Mouse (Mus musculus) Patski (cell line): Measurements from ENCODE around the gene Gcc1. TPM values are rescaled to one million over a fixed set of nuclear protein-coding genes. Genes with fewer than 3 reads are reported as not detected.

Experiments used
- ATAC-seq: fragments of 100-300 bp; one replicate; pipeline ENCODE4 v1.8.0; 2021
- CTCF ChIA-PET: fragments of 350-600 bp; sonication (Branson Sonifier 250); formaldehyde crosslinking; loops from one replicate; lab custom pipeline; 2022; ENCODE audit warnings: inconsistent platforms; lab: Charles Lee
- POLR2A ChIA-PET: fragments of 350-600 bp; sonication (Branson Sonifier 250); formaldehyde crosslinking; loops from one replicate; lab custom pipeline; 2022; ENCODE audit warnings: antibody characterized with exemption, inconsistent platforms; lab: Charles Lee
- DNase-seq: peaks from one replicate; pipeline ENCODE4 v3.0.0-alpha.2; 2011; ENCODE audit warnings: low read depth, low spot score
- H3K27me3 ChIP-seq: fragments of 371-371 bp; one replicate; pipeline ENCODE4 v1.5.1; 2021
- CTCF ChIP-seq: fragments of 100-300 bp; IDR thresholded peaks from one replicate; pipeline ENCODE4 v1.5.1; 2021
- in situ Hi-C: fragments of 300-500 bp; cut with MboI; formaldehyde crosslinking; loops from 3 replicates; pipeline ENCODE4 v1.11.1; 2018; ENCODE audit warnings: low pct_unique_long_range_greater_than_20kb, mixed read lengths
- polyA plus RNA-seq: library from polyadenylated mRNA; unstranded; gene quantifications from one replicate; pipeline ENCODE4 v1.2.3, GENCODE M21; 2021

The Gcc1 gene
- polyA plus RNA-seq, 1 experiment from 2014 or later = 17.8 TPM

DNA sequence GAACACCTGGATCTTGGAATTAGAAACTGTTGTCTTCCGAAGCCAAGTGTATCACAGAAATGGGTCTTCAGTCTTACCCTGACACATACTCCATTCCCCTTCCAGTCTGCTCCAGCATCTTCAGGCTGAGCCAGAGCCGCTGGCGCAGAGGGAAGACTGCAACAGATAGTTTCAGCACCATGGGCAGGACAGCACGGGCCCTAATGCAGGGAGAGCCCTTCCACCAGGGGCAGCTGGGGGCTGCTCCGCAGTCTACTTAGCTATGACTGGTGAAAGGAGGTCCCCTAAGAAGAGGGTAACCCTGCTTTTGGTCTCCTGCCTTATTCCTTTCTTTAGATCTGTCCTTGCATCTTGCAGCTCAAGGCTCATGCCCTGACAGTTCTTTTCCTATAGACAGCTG lies 22.3 kb upstream of the Gcc1 start:
- TF ChIP-seq CTCF = no peak
- ATAC-seq (no peak), DNase-seq (no peak)
- CTCF ChIA-PET = interaction anchor here (2.0 kb wide), 1 partner anchor 10 kb away, joined by 6 read pairs; no protein-coding TSS in a partner anchor
- H3K27me3 ChIP-seq = peaks cover 41% of the 10 kb centered on the region
- POLR2A ChIA-PET = no interaction called here
- in situ Hi-C loops = no loop called here

DNA sequence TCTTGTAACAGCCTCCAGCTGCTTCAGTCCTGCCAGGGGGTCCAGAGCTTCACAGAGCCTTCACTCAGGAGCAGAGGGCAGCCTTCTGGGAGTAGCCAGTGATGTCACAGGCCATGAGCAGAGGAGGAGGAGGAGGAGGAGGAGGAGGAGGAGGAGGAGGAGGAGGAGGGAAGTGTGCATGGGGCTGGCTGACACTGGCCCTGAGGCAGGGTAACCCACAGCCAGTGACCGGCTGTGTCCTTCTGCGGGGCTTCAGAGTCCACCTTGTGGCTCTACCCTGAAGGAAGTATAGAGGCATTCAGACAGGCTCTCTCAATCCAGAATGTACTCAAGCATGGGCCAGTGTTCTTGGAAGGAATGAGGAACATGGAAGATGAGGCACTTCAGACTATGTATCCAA lies 21.1 kb upstream of the Gcc1 start, which contains the start of gene Pax4:
Pax4 (minus strand) TSS at position 101 of the 400 bp plus-strand sequence.
- ATAC-seq = no peak
- H3K27me3 ChIP-seq = peaks cover 31% of the 10 kb centered on the region
- no peak for TF ChIP-seq CTCF
- ChIA-PET POLR2A (no interaction called here), CTCF (no interaction called here)
- in situ Hi-C loops = no loop called here
- no peak for DNase-seq

DNA sequence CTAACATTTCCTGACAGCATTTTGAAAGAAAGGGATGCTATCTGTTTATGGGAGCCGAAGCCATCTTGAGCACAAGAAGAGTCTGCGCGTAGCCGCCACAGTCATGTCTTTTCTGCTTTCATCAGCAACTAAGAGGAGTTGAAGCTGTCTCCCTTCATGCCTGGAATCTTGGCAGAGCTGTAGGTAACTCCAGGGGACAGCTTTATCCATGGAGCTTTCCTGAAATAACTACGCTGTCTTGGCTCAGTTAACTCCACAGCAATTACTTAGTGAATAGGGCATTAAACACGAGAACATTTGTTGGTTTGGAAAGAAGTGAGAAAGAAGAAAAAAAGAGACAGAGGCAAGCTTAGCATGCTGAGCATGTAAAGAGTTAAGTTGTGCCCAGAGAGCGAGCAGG lies 19.7 kb upstream of the Gcc1 start:
- POLR2A ChIA-PET = no interaction called here

DNA sequence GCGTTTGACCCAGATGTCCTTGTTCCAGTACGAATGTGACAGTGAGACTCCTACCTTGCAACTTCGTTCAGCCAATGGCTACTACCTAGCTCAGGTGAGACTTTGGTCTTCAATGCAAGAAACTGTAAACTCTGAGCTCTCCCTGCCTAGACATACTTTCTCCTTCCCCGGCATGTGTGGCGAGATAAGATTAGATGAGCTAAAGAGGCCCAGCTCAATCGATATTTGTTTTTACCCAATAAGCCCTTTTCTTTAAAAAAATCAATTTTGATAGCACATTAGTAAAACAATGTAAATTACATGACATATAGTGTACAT lies 3.3 kb upstream of the Gcc1 start:
- H3K27me3 ChIP-seq = no peaks in the 10 kb centered on the region
- no peak for TF ChIP-seq CTCF
- CTCF ChIA-PET = interaction anchor here (0.9 to 1.4 kb wide), 2 partner anchors 16 to 38 kb away, joined by 3 read pairs; no protein-coding TSS in a partner anchor
- in situ Hi-C loops = no loop called here
- DNase-seq (no peak), ATAC-seq (no peak)
- POLR2A ChIA-PET = interaction anchor here (0.7 kb wide), 1 partner anchor 44 kb away, joined by 3 read pairs; the partner anchor contains the start of gene Snd1

More for the DNA sequence above, 19.7 kb upstream of the Gcc1 start:
- DNase-seq (no peak), ATAC-seq (no peak)
- CTCF ChIA-PET = no interaction called here
- TF ChIP-seq CTCF = no peak
- H3K27me3 ChIP-seq = peaks cover 31% of the 10 kb centered on the region
- in situ Hi-C loops = no loop called here

DNA sequence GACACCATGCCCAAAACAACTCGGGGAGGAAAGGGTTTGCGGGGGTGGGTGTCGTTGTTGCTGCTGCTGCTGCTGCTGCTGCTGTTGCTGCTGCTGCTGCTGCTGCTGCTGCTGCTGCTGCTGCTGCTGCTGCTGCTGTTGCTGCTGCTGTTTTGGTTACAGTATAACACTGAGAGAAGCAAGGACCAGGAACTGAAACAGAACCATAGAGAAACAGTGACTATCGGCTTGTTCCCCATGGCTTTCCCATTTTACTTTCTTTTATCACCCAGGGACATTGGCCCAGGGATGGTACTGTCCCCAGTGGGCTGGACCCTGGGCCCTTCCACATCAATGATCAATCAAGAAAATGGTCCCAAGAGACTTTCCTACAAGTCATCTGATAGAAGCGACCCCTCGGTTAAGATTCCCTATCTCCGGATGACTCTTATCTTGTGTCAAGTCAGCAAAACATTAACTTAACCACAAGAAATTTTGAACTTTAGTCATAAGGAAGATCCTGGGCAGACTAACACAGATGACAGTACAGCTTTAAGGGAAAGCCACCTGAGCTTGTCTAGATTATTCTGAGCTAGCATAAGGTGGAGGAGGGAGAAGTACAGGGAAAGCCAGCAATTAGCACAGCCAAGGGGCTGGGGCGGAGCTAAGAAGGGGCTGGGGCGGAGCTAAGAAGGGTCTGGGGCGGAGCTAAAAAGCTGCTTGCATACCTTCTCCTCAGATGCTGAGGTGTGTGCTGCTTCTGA lies 2.8 kb upstream of the Gcc1 start:
- ATAC-seq (no peak), DNase-seq (no peak)
- H3K27me3 ChIP-seq = no peaks in the 10 kb centered on the region
- ChIA-PET CTCF (interaction anchor here (1.4 kb wide), 1 partner anchor 16 kb away, joined by 3 read pairs; no protein-coding TSS in a partner anchor), POLR2A (interaction anchor here (0.7 kb wide), 1 partner anchor 44 kb away, joined by 3 read pairs; the partner anchor contains the start of gene Snd1)
- in situ Hi-C loops = no loop called here
- no peak for TF ChIP-seq CTCF

DNA sequence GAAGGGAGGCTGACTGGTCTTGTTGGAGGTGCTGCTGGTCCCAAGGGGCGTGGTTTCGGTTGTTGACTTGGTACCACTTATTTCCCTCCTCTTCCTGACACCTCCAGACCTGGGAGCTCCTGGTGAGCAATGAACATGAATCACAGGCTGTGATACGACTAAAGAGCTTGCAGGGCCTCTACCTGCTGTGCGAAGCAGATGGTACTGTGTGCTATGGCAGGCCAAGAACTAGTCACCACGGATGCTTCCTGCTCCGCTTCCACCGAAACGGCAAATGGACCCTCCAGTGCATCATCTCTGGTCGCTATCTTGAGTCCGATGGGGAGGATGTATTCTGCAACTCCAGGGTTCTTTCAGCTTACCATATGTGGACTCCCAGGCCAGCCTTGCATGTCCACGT lies 1.7 kb upstream of the Gcc1 start:
- H3K27me3 ChIP-seq = no peaks in the 10 kb centered on the region
- ATAC-seq (no peak), DNase-seq (no peak)
- no peak for TF ChIP-seq CTCF
- ChIA-PET POLR2A (no interaction called here), CTCF (no interaction called here)
- in situ Hi-C loops = loop anchor here (5.0 to 10.0 kb wide), 3 partner anchors 47 to 715 kb away; partner anchors contain the start of gene Snd1

DNA sequence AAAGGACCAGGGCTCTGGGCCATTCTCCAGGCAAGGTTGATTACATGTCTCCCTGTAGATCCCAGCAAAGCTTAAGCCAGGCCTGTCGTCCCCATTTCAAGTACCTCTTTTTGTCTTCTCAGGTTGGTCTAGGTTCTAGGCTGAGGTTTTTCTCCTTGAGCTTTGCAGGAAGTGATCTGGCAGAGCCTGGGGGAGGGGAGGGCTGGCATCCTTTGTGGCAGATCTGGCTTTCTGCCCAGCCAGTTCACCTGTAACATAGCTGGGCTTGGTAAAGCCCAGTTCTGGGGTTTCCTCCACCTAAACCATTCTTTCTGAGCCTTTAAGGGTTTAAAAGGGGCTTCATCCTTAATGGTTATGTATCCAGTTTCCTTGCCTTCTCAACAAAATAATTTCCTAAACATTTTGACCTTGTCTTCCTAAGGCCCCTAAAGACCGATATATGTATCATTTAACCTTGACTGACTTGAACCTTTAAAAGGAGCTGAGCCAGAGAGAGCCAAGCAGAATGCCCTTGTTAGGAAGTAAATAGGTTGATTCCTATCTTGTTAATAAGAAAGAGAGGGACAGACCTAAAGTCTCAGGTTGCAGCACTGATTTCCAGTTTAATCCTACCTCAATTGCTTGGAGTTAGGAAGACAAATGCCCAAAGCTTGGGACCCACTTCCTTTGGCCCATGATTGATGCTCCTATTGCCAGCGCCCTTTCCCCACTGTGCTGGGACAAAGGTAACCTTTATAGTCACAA lies 922 bp downstream of the Gcc1 start, which contains the start of gene Fscn3:
Fscn3 (plus strand) TSS at position 694 of the 744 bp plus-strand sequence.
- TF ChIP-seq CTCF = no peak
- ChIA-PET CTCF (interaction anchor here (0.8 kb wide), 1 partner anchor 597 kb away, joined by 3 read pairs; no protein-coding TSS in a partner anchor), POLR2A (no interaction called here)
- ATAC-seq (no peak), DNase-seq (no peak)
- in situ Hi-C loops = loop anchor here (5.0 to 10.0 kb wide), 3 partner anchors 50 to 718 kb away; partner anchors contain the start of gene Snd1
- no peaks in the 10 kb centered on the region for H3K27me3 ChIP-seq

DNA sequence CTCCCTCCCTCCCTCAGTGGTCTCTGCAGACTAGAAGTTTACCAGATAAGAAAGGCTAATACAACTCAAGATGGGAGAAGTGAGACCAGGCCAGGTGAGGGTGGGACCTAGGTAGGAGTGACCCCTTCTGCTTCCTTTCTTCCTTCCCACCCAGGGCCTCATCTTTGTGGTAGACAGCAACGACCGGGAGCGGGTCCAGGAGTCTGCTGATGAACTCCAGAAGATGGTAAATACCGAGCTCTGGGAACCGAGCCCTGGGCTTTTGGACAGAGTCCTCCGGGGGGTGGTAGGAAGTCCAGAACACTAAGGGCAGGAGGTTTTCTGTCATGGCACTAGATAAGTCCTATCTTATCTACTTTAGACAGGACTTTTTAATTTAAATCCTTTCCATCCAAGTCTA lies 3.2 kb downstream of the Gcc1 start:
- POLR2A ChIA-PET = no interaction called here
- no peaks in the 10 kb centered on the region for H3K27me3 ChIP-seq
- DNase-seq = no peak
- in situ Hi-C loops = loop anchor here (5.0 to 10.0 kb wide), 3 partner anchors 52 to 720 kb away; partner anchors contain the start of gene Snd1
- no peak for ATAC-seq
- no peak for TF ChIP-seq CTCF
- CTCF ChIA-PET = interaction anchor here (1.3 kb wide), 1 partner anchor 36 kb away, joined by 5 read pairs; no protein-coding TSS in a partner anchor

DNA sequence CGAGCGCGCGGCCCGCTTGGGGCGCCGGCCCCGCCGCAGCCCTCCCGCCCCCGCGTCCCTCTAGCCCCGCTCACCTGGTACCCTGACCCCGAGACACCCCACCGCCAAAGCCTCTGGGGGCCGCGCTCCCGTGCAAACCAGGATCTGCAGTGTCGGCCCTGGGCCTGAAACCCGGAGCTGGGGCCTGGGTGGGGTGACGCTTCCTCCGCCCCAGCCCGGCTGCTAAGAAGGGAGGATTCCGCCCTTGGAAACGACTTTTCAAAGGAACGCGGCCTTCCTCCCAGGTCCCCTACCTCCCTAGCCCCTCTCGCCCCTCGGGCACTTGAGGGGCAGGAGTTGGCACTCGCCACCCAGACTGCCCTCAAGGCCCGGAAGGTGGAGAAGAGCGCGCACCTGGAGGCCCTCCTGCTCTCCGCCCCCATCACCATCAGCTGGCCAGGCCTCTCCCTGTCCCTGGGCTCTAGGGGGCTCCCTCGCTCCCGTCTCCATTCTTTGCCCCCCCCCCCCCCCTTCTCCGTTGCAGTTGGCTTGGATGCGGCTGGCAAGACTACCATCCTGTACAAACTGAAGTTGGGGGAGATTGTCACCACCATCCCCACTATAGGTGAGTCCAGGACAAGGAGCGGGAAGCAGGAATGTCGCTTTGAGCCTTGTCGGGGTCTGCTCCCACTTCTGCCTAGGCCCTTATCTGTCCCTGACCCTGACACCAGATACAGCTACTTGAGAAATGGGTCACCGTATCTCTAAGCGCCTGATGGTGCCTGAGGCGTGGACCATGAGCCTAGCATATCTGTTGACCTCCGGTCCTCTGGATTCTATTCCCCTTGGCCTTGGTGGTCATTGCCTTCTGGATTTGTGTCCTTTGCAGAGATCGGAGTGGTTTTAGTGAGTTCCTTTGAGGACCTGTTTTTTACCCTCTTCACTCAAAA lies 4.2 kb downstream of the Gcc1 start:
- H3K27me3 ChIP-seq = no peaks in the 10 kb centered on the region
- POLR2A ChIA-PET = interaction anchor here (1.1 kb wide), 1 partner anchor 49 kb away, joined by 4 read pairs; no protein-coding TSS in a partner anchor
- ATAC-seq (peak; percentile 33), DNase-seq (no peak)
- TF ChIP-seq CTCF = no peak
- CTCF ChIA-PET = interaction anchor here (1.4 kb wide), 1 partner anchor 37 kb away, joined by 3 read pairs; no protein-coding TSS in a partner anchor
- in situ Hi-C loops = loop anchor here (10.0 kb wide), 2 partner anchors 601 to 721 kb away; no protein-coding TSS in a partner anchor
